In genomic region chr5:8422932-8423928, GRCm38 (mm10) we compare ENCODE assay signal across 8 mouse cellular contexts. TPM values are rescaled to one million over a fixed set of nuclear protein-coding genes. Genes with fewer than 3 reads are reported as not detected.
DNase-seq lines count a peak whose midpoint lies in the region; ATAC-seq and TF ChIP-seq lines count a peak whose summit lies in the region.

No protein-coding gene starts in this region.

- H3K36me3 ChIP-seq in lung, embryonic 15.5 days = peaks cover 15% of the 10 kb centered on the region; the same call in 1 of the 2 replicates
- peaks cover 6% of the 10 kb centered on the region; the same call in 1 of the 2 replicates for H3K36me3 ChIP-seq in forebrain, embryonic 15.5 days
- no peaks in the 10 kb centered on the region for H3K36me3 ChIP-seq in limb, embryonic 11.5 days (ENCODE audit: control insufficient read depth, insufficient read depth, low read length)

- no peaks in the 10 kb centered on the region for H3K27me3 ChIP-seq in lung, embryonic 15.5 days
- no peaks in the 10 kb centered on the region for H3K27me3 ChIP-seq in forebrain, embryonic 15.5 days
- no peaks in the 10 kb centered on the region for H3K27me3 ChIP-seq in limb, embryonic 11.5 days (ENCODE audit: control insufficient read depth, insufficient read depth, low read length)

- under 1% methylated on average over 40 of the region's 40 CpGs for WGBS in lung, embryonic 15.5 days
- WGBS in forebrain, embryonic 15.5 days = under 1% methylated on average over 40 of the region's 40 CpGs
- 1% methylated on average over 40 of the region's 40 CpGs for WGBS in limb, embryonic 11.5 days

- no peak for TF ChIP-seq POLR2A in bone marrow macrophage, adult 2 months (IDR thresholded peaks at IDR 0.05; ENCODE audit: borderline replicate concordance, low read depth, low read length)

- H3K4me1 ChIP-seq in lung, embryonic 15.5 days = peaks cover 9% of the 10 kb centered on the region; the same call in 1 of the 2 replicates
- H3K4me1 ChIP-seq in bone marrow macrophage, adult 2 months (ENCODE audit: control insufficient read depth, insufficient read depth, low read length) = peaks cover 8% of the 10 kb centered on the region
- H3K4me1 ChIP-seq in forebrain, embryonic 15.5 days = peaks cover 22% of the 10 kb centered on the region
- 0 out of 2 replicates have a peak, but pooled peaks cover 4% of the 10 kb centered on the region for H3K4me1 ChIP-seq in limb, embryonic 11.5 days (ENCODE audit: control insufficient read depth, insufficient read depth, low read length)

- TF ChIP-seq CTCF in bone marrow macrophage, adult 2 months (IDR thresholded peaks at IDR 0.05; ENCODE audit: low read depth, low read length) = no peak

- peak overlapping the region; percentile 49; the same call in 1 of the 2 replicates for H3K27ac ChIP-seq in lung, embryonic 15.5 days
- peak overlapping the region; percentile 49 for H3K27ac ChIP-seq in bone marrow macrophage, adult 2 months (ENCODE audit: insufficient read depth, low read depth, low read length)
- H3K27ac ChIP-seq in forebrain, embryonic 15.5 days (replicated peaks) = peak overlapping the region; percentile 87
- no peak overlapping the region; the same call in 1 of the 2 replicates for H3K27ac ChIP-seq in limb, embryonic 11.5 days (replicated peaks; ENCODE audit: low read depth, low read length)

- H3K4me3 ChIP-seq in lung, embryonic 15.5 days = peak overlapping the region; percentile 94
- peak overlapping the region; percentile 99 for H3K4me3 ChIP-seq in bone marrow macrophage, adult 2 months (ENCODE audit: insufficient read depth, low read length)
- H3K4me3 ChIP-seq in forebrain, embryonic 15.5 days = peak overlapping the region; percentile 93
- H3K4me3 ChIP-seq in limb, embryonic 11.5 days (ENCODE audit: low read depth, low read length) = peak overlapping the region; percentile 83

- H3K9me3 ChIP-seq in lung, embryonic 15.5 days = no peaks in the 10 kb centered on the region
- H3K9me3 ChIP-seq in forebrain, embryonic 15.5 days = no peaks in the 10 kb centered on the region
- H3K9me3 ChIP-seq in limb, embryonic 11.5 days (ENCODE audit: control insufficient read depth, low read length) = no peaks in the 10 kb centered on the region

- peak overlapping the region; percentile 84 for H3K9ac ChIP-seq in lung, embryonic 15.5 days
- peak overlapping the region; percentile 87 for H3K9ac ChIP-seq in forebrain, embryonic 15.5 days (replicated peaks)
- H3K9ac ChIP-seq in limb, embryonic 11.5 days (ENCODE audit: low read length) = peak overlapping the region; percentile 90

- H3K4me2 ChIP-seq in lung, embryonic 15.5 days = peak overlapping the region; percentile 69
- H3K4me2 ChIP-seq in forebrain, embryonic 15.5 days (replicated peaks) = peak overlapping the region; percentile 69
- peak overlapping the region; percentile 68 for H3K4me2 ChIP-seq in limb, embryonic 11.5 days (ENCODE audit: low read depth, severe bottlenecking)

- ATAC-seq in lung, embryonic 15.5 days (ENCODE audit: borderline replicate concordance, extremely low read depth, low FRiP score, low TSS enrichment) = no peak; the same call in 1 of the 2 replicates
- 0 out of 2 replicates have a peak, but pooled peaks have one; percentile 11 for ATAC-seq in forebrain, embryonic 15.5 days (replicated peaks)
- no peak for ATAC-seq in limb, embryonic 11.5 days (ENCODE audit: insufficient number of reproducible peaks, low FRiP score, low TSS enrichment, low read depth)
- ATAC-seq in monocyte, adult 5-6 weeks (replicated peaks; ENCODE audit: insufficient number of reproducible peaks, low FRiP score, low TSS enrichment, poor library complexity, severe bottlenecking) = no peak

- DNase-seq in lung, postnatal 25 days (ENCODE audit: low spot score) = no peak
- DNase-seq in limb, embryonic 11.5 days (ENCODE audit: low spot score) = no peak
- DNase-seq in naive thymus-derived CD4-positive, alpha-beta T cell, adult 2 months (ENCODE audit: low read depth) = peak; percentile 50
- no peak for DNase-seq in gastrocnemius, postnatal 4 days (ENCODE audit: low spot score in 2 of 2)

RNA-seq across cellular contexts. Expression of gene Slc25a40, which starts 0.6 kb away (rescaled TPM):
- polyA plus RNA-seq in lung, embryonic 15.5 days (2015; fragmentation: Nextera tagmentation; extraction: Ambion mirVana) = 11.5 and 12.0 TPM in 2 replicates
- 15.4 and 18.8 TPM in 2 replicates for polyA plus RNA-seq in bone marrow macrophage, adult 2 months (2012; ENCODE audit: insufficient read depth, insufficient read length, missing spikeins)
- polyA plus RNA-seq in forebrain, embryonic 15.5 days (2015; fragmentation: Nextera tagmentation; extraction: Ambion mirVana) = 7.5 and 8.6 TPM in 2 replicates
- 9.6 and 12.2 TPM in 2 replicates for polyA plus RNA-seq in limb, embryonic 11.5 days (2014; fragmentation: Nextera tagmentation; extraction: Ambion mirVana)
- 1 to 10 TPM; 7.2 to 9.6 TPM for total RNA-seq in gastrocnemius, postnatal 4 days (2021)
- total RNA-seq in monocyte, adult 5-6 weeks (2017) = 6.6 to 19.0 TPM (median 10.3 TPM) in 3 replicates

RNA-seq across cellular contexts. Expression of gene Dbf4, which starts 0.7 kb away (rescaled TPM):
- polyA plus RNA-seq in lung, embryonic 15.5 days (2015; fragmentation: Nextera tagmentation; extraction: Ambion mirVana) = 46.7 and 47.1 TPM in 2 replicates
- 30.3 and 30.9 TPM in 2 replicates for polyA plus RNA-seq in bone marrow macrophage, adult 2 months (2012; ENCODE audit: insufficient read depth, insufficient read length, missing spikeins)
- 24.3 and 26.5 TPM in 2 replicates for polyA plus RNA-seq in forebrain, embryonic 15.5 days (2015; fragmentation: Nextera tagmentation; extraction: Ambion mirVana)
- 83.1 and 87.1 TPM in 2 replicates for polyA plus RNA-seq in limb, embryonic 11.5 days (2014; fragmentation: Nextera tagmentation; extraction: Ambion mirVana)
- 10 to 100 TPM; 12.1 to 13.0 TPM for total RNA-seq in gastrocnemius, postnatal 4 days (2021)
- 47.4 to 70.3 TPM (median 66.5 TPM) in 3 replicates for total RNA-seq in monocyte, adult 5-6 weeks (2017)

RNA-seq across cellular contexts. Expression of gene Adam22, which starts 55.3 kb away (rescaled TPM):
- polyA plus RNA-seq in lung, embryonic 15.5 days (2015; fragmentation: Nextera tagmentation; extraction: Ambion mirVana) = 3.3 and 3.5 TPM in 2 replicates
- 3.6 and 5.5 TPM in 2 replicates for polyA plus RNA-seq in bone marrow macrophage, adult 2 months (2012; ENCODE audit: insufficient read depth, insufficient read length, missing spikeins)
- polyA plus RNA-seq in forebrain, embryonic 15.5 days (2015; fragmentation: Nextera tagmentation; extraction: Ambion mirVana) = 38.0 and 41.4 TPM in 2 replicates
- 7.3 and 8.3 TPM in 2 replicates for polyA plus RNA-seq in limb, embryonic 11.5 days (2014; fragmentation: Nextera tagmentation; extraction: Ambion mirVana)
- 10 to 100 TPM; 13.1 to 16.1 TPM for total RNA-seq in gastrocnemius, postnatal 4 days (2021)
- 0.10 to 0.32 TPM in 2 of 3 replicates, not detected in the other for total RNA-seq in monocyte, adult 5-6 weeks (2017)
